Mouse (Mus musculus) kidney, adult 2 months (tissue): Measurements from ENCODE around the gene Tmem217. TPM values are rescaled to one million over a fixed set of nuclear protein-coding genes. Genes with fewer than 3 reads are reported as not detected.
"Not testable (repeated sequence)": the region's sequence is repeated elsewhere in the genome, so short reads cannot be mapped to it uniquely, and the experiment has no call there.

Source experiments
- DNase-seq: peaks from one replicate; pipeline ENCODE4 v3.0.0; 2021
- H3K27ac ChIP-seq: fragments of 200-500 bp; 2 replicates; pipeline ENCODE4 v1.5.1; 2012; ENCODE audit warnings: low read depth, low read length, control low read depth, inconsistent platforms; ENCODE audit not compliant: insufficient read depth
- H3K27me3 ChIP-seq: fragments of 200-500 bp; replicated peaks from 2 replicates; pipeline ENCODE4 v1.6.1; 2012; ENCODE audit warnings: mild to moderate bottlenecking, moderate library complexity, low read length, inconsistent platforms; ENCODE audit not compliant: control insufficient read depth, insufficient read depth
- H3K36me3 ChIP-seq: fragments of 200-500 bp; 2 replicates; pipeline ENCODE4 v1.6.1; 2012; ENCODE audit warnings: mild to moderate bottlenecking, moderate library complexity, low read length, inconsistent platforms; ENCODE audit not compliant: control insufficient read depth, insufficient read depth
- H3K4me1 ChIP-seq: fragments of 200-500 bp; 2 replicates; pipeline ENCODE4 v1.6.1; 2011; ENCODE audit warnings: low read length; ENCODE audit not compliant: control insufficient read depth, insufficient read depth
- H3K4me3 ChIP-seq: fragments of 200-500 bp; 2 replicates; pipeline ENCODE4 v1.5.1; 2011; ENCODE audit warnings: mild to moderate bottlenecking, low read depth, low read length, control low read depth; ENCODE audit not compliant: insufficient read depth
- CTCF ChIP-seq: fragments of 200-500 bp; conservative IDR thresholded peaks from 2 replicates; pipeline ENCODE4 v1.5.1; 2011; ENCODE audit warnings: low read depth, mild to moderate bottlenecking, control low read depth, low read length, moderate library complexity, mixed read lengths; ENCODE audit not compliant: insufficient read depth, insufficient read length
- POLR2A ChIP-seq: fragments of 200-500 bp; IDR thresholded peaks from one replicate; pipeline ENCODE4 v1.6.1; 2011; ENCODE audit warnings: low read depth, low read length, control low read depth
- WGBS: fragments of 180-500 bp; shearing (Covaris S2); methylation state at CpG from one replicate; pipeline ENCODE4 v1.1.7; 2018; 5-methylcytosine and 5-hydroxymethylcytosine counted together
- polyA plus RNA-seq: library from polyadenylated mRNA; depleted of rRNA; stranded (reverse); fragments of >200 nt; gene quantifications from 2 replicates; pipeline ENCODE4 v1.2.3, GENCODE M21; 2012

Gene Tmem217
- polyA plus RNA-seq, 1 experiment, result 1.3 TPM

- H3K36me3 ChIP-seq, result no peaks in the 10 kb centered on the region; the same call in none of the 2 replicates
- no peak overlapping the region for H3K4me3 ChIP-seq
- no peak for TF ChIP-seq CTCF
- no peak for TF ChIP-seq POLR2A
- 79% methylated on average over 6 of the region's 6 CpGs for WGBS
- H3K27me3 ChIP-seq, result no peaks in the 10 kb centered on the region
- no peak overlapping the region for H3K27ac ChIP-seq
- DNase-seq, result no peak
- H3K4me1 ChIP-seq, result 0 out of 2 replicates have a peak, but pooled peaks cover 3% of the 10 kb centered on the region
Measured at GRCm38 (mm10) chr17:29499511-29499910, 52.7 kb downstream of the Tmem217 start.

GRCm38 (mm10) chr17:29498952-29499351 lies 53.2 kb downstream of the Tmem217 start:
- 96% methylated on average over 2 of the region's 2 CpGs for WGBS
- not testable (repeated sequence) for H3K27me3 ChIP-seq, DNase-seq, H3K36me3 ChIP-seq, H3K27ac ChIP-seq, H3K4me1 ChIP-seq, H3K4me3 ChIP-seq

GRCm38 (mm10) chr17:29498028-29498427 lies 54.2 kb downstream of the Tmem217 start:
- no peak overlapping the region for H3K4me3 ChIP-seq
- no peak overlapping the region for H3K27ac ChIP-seq
- 52% methylated on average over 4 of the region's 4 CpGs for WGBS
- no peaks in the 10 kb centered on the region for H3K27me3 ChIP-seq
- TF ChIP-seq POLR2A, result no peak
- TF ChIP-seq CTCF, result no peak
- no peaks in the 10 kb centered on the region; the same call in none of the 2 replicates for H3K36me3 ChIP-seq
- H3K4me1 ChIP-seq, result peaks cover 3% of the 10 kb centered on the region; the same call in 1 of the 2 replicates
- DNase-seq, result peak; percentile 29

GRCm38 (mm10) chr17:29497481-29497880 lies 54.7 kb downstream of the Tmem217 start:
- H3K4me3 ChIP-seq, H3K4me1 ChIP-seq, H3K36me3 ChIP-seq, H3K27ac ChIP-seq, H3K27me3 ChIP-seq, DNase-seq: not testable (repeated sequence)
- 79% methylated on average over 1 of the region's 1 CpGs for WGBS

GRCm38 (mm10) chr17:29497071-29497354 lies 55.2 kb downstream of the Tmem217 start:
- Histone ChIP-seq H3K27me3 (no peaks in the 10 kb centered on the region), H3K27ac (no peak overlapping the region), H3K36me3 (no peaks in the 10 kb centered on the region; the same call in none of the 2 replicates), H3K4me3 (no peak overlapping the region), H3K4me1 (peaks cover 5% of the 10 kb centered on the region; the same call in 1 of the 2 replicates)
- TF ChIP-seq POLR2A (no peak), CTCF (no peak)
- DNase-seq, result no peak
- 92% methylated on average over 3 of the region's 3 CpGs for WGBS

- Histone ChIP-seq H3K27me3 (no peaks in the 10 kb centered on the region), H3K4me1 (peaks cover 5% of the 10 kb centered on the region; the same call in 1 of the 2 replicates), H3K36me3 (no peaks in the 10 kb centered on the region; the same call in none of the 2 replicates), H3K4me3 (no peak overlapping the region), H3K27ac (no peak overlapping the region)
- no peak for DNase-seq
- no peak for TF ChIP-seq CTCF
- no peak for TF ChIP-seq POLR2A
- 85% methylated on average over 6 of the region's 6 CpGs for WGBS
Measured at GRCm38 (mm10) chr17:29496211-29497070, 55.7 kb downstream of the Tmem217 start.

- no peak for DNase-seq
- no peak overlapping the region for H3K4me3 ChIP-seq
- no peaks in the 10 kb centered on the region for H3K27me3 ChIP-seq
- peaks cover 5% of the 10 kb centered on the region; the same call in 1 of the 2 replicates for H3K4me1 ChIP-seq
- no peak overlapping the region for H3K27ac ChIP-seq
- 71% methylated on average over 7 of the region's 8 CpGs for WGBS
- TF ChIP-seq CTCF (no peak), POLR2A (no peak)
- no peaks in the 10 kb centered on the region; the same call in none of the 2 replicates for H3K36me3 ChIP-seq
Measured at GRCm38 (mm10) chr17:29494732-29495076, 57.5 kb downstream of the Tmem217 start.
